Mouse (Mus musculus) midbrain, embryonic 10.5 days (tissue): Measurements from ENCODE around the gene Ghdc. TPM values are rescaled to one million over a fixed set of nuclear protein-coding genes. Genes with fewer than 3 reads are reported as not detected.

Experiments
- DNase-seq: peaks from one replicate; pipeline ENCODE4 v3.0.0-alpha.2; 2017; ENCODE audit warnings: low spot score
- H3K27ac ChIP-seq: fragments of 300-500 bp; sonication (generic); replicated peaks from 2 replicates; pipeline ENCODE4 v1.5.1; 2016; ENCODE audit warnings: mild to moderate bottlenecking
- H3K27me3 ChIP-seq: fragments of 300-500 bp; sonication (generic); 2 replicates; pipeline ENCODE4 v1.6.1; 2016; ENCODE audit warnings: low read depth, mild to moderate bottlenecking; ENCODE audit not compliant: poor library complexity, severe bottlenecking
- H3K36me3 ChIP-seq: fragments of 300-500 bp; sonication (generic); 2 replicates; pipeline ENCODE4 v1.6.1; 2016; ENCODE audit warnings: mild to moderate bottlenecking, moderate library complexity
- H3K4me1 ChIP-seq: fragments of 300-500 bp; sonication (generic); 2 replicates; pipeline ENCODE4 v1.6.1; 2016
- H3K4me3 ChIP-seq: fragments of 300-500 bp; sonication (generic); 2 replicates; pipeline ENCODE4 v1.5.1; 2016; ENCODE audit warnings: mild to moderate bottlenecking, moderate library complexity
- H3K9me3 ChIP-seq: fragments of 300-500 bp; sonication (generic); replicated peaks from 2 replicates; pipeline ENCODE4 v1.6.1; 2016; ENCODE audit warnings: mild to moderate bottlenecking
- WGBS: fragments of 180-500 bp; shearing (Covaris S2); methylation state at CpG from one replicate; pipeline ENCODE4 v1.1.7; 2016; 5-methylcytosine and 5-hydroxymethylcytosine counted together
- polyA plus RNA-seq: library from polyadenylated mRNA; unstranded; fragments of >200 nt; fragmentation: Nextera tagmentation; extraction: Ambion mirVana; gene quantifications from 2 replicates; pipeline ENCODE4 v1.2.1, GENCODE M21; 2016

Gene Ghdc
- polyA plus RNA-seq, 1 experiment from 2014 or later: 3.9 TPM

- 92% methylated on average over 3 of the region's 3 CpGs for WGBS
- no peak for DNase-seq
Measured at GRCm38 (mm10) chr11:100754693-100755057, 16.1 kb downstream of the Ghdc start.

GRCm38 (mm10) chr11:100754021-100754692 is 16.6 kb downstream of the Ghdc start:
- H3K36me3 ChIP-seq: peaks cover 5% of the 10 kb centered on the region; the same call in 1 of the 2 replicates
- DNase-seq: no peak
- WGBS: 88% methylated on average over 12 of the region's 12 CpGs
- peaks cover 49% of the 10 kb centered on the region for H3K27me3 ChIP-seq
- H3K9me3 ChIP-seq: no peaks in the 10 kb centered on the region
- no peak overlapping the region for H3K27ac ChIP-seq
- no peak overlapping the region for H3K4me3 ChIP-seq
- peaks cover 8% of the 10 kb centered on the region for H3K4me1 ChIP-seq

More at GRCm38 (mm10) chr11:100754693-100755057, 16.1 kb downstream of the Ghdc start:
- peaks cover 49% of the 10 kb centered on the region for H3K27me3 ChIP-seq
- H3K4me1 ChIP-seq: peaks cover 13% of the 10 kb centered on the region
- H3K27ac ChIP-seq: no peak overlapping the region
- no peak overlapping the region for H3K4me3 ChIP-seq
- H3K36me3 ChIP-seq: peaks cover 5% of the 10 kb centered on the region; the same call in 1 of the 2 replicates
- H3K9me3 ChIP-seq: no peaks in the 10 kb centered on the region

GRCm38 (mm10) chr11:100752294-100752693 is 18.5 kb downstream of the Ghdc start:
- no peak for DNase-seq
- Histone ChIP-seq H3K27me3 (peaks cover 44% of the 10 kb centered on the region), H3K4me3 (no peak overlapping the region), H3K36me3 (peaks cover 5% of the 10 kb centered on the region; the same call in 1 of the 2 replicates), H3K9me3 (no peaks in the 10 kb centered on the region), H3K4me1 (no peaks in the 10 kb centered on the region; the same call in 1 of the 2 replicates), H3K27ac (no peak overlapping the region)
- 57% methylated on average over 10 of the region's 10 CpGs for WGBS

- Histone ChIP-seq H3K27me3 (peaks cover 39% of the 10 kb centered on the region), H3K4me1 (no peaks in the 10 kb centered on the region; the same call in 1 of the 2 replicates), H3K36me3 (peaks cover 5% of the 10 kb centered on the region; the same call in 1 of the 2 replicates), H3K4me3 (no peak overlapping the region), H3K27ac (no peak overlapping the region), H3K9me3 (no peaks in the 10 kb centered on the region)
- 89% methylated on average over 16 of the region's 16 CpGs for WGBS
- no peak for DNase-seq
Measured at GRCm38 (mm10) chr11:100750127-100750526, 20.6 kb downstream of the Ghdc start.

GRCm38 (mm10) chr11:100749469-100749868 is 21.3 kb downstream of the Ghdc start:
- 48% methylated on average over 25 of the region's 25 CpGs for WGBS
- H3K9me3 ChIP-seq: no peaks in the 10 kb centered on the region
- H3K4me3 ChIP-seq: no peak overlapping the region
- H3K27me3 ChIP-seq: peaks cover 39% of the 10 kb centered on the region
- no peak for DNase-seq
- no peak overlapping the region for H3K27ac ChIP-seq
- no peaks in the 10 kb centered on the region; the same call in 1 of the 2 replicates for H3K4me1 ChIP-seq
- peaks cover 5% of the 10 kb centered on the region; the same call in 1 of the 2 replicates for H3K36me3 ChIP-seq

GRCm38 (mm10) chr11:100748620-100749019 is 22.1 kb downstream of the Ghdc start:
- DNase-seq: no peak

GRCm38 (mm10) chr11:100747114-100747513 is 23.6 kb downstream of the Ghdc start:
- H3K4me3 ChIP-seq: no peak overlapping the region
- H3K36me3 ChIP-seq: peaks cover 5% of the 10 kb centered on the region; the same call in 1 of the 2 replicates
- 84% methylated on average over 5 of the region's 5 CpGs for WGBS
- peaks cover 38% of the 10 kb centered on the region for H3K27me3 ChIP-seq
- no peak for DNase-seq
- no peaks in the 10 kb centered on the region; the same call in 1 of the 2 replicates for H3K4me1 ChIP-seq
- H3K9me3 ChIP-seq: no peaks in the 10 kb centered on the region
- H3K27ac ChIP-seq: no peak overlapping the region

More at GRCm38 (mm10) chr11:100748620-100749019, 22.1 kb downstream of the Ghdc start:
- H3K4me3 ChIP-seq: no peak overlapping the region
- WGBS: 86% methylated on average over 4 of the region's 4 CpGs
- H3K27me3 ChIP-seq: peaks cover 39% of the 10 kb centered on the region
- no peaks in the 10 kb centered on the region for H3K9me3 ChIP-seq
- H3K36me3 ChIP-seq: peaks cover 5% of the 10 kb centered on the region; the same call in 1 of the 2 replicates
- no peak overlapping the region for H3K27ac ChIP-seq
- no peaks in the 10 kb centered on the region; the same call in 1 of the 2 replicates for H3K4me1 ChIP-seq

GRCm38 (mm10) chr11:100746546-100746945 is 24.2 kb downstream of the Ghdc start:
- H3K27me3 ChIP-seq: peaks cover 32% of the 10 kb centered on the region
- no peak for DNase-seq
- WGBS: 84% methylated on average over 10 of the region's 10 CpGs
- no peaks in the 10 kb centered on the region for H3K4me1 ChIP-seq
- H3K27ac ChIP-seq: no peak overlapping the region
- H3K36me3 ChIP-seq: peaks cover 2% of the 10 kb centered on the region; the same call in 1 of the 2 replicates
- no peaks in the 10 kb centered on the region for H3K9me3 ChIP-seq
- no peak overlapping the region for H3K4me3 ChIP-seq

GRCm38 (mm10) chr11:100745085-100745484 is 25.7 kb downstream of the Ghdc start:
- Histone ChIP-seq H3K27ac (no peak overlapping the region), H3K36me3 (no peaks in the 10 kb centered on the region; the same call in 1 of the 2 replicates), H3K9me3 (no peaks in the 10 kb centered on the region), H3K27me3 (peaks cover 21% of the 10 kb centered on the region), H3K4me1 (no peaks in the 10 kb centered on the region), H3K4me3 (no peak overlapping the region)
- peak; percentile 45 for DNase-seq
- WGBS: 16% methylated on average over 6 of the region's 6 CpGs

GRCm38 (mm10) chr11:100741348-100741747 is 29.4 kb downstream of the Ghdc start:
- 78% methylated on average over 6 of the region's 6 CpGs for WGBS

GRCm38 (mm10) chr11:100738749-100739148 is 32.0 kb downstream of the Ghdc start:
- Histone ChIP-seq H3K4me3 (peak overlapping the region; percentile 98), H3K9me3 (no peaks in the 10 kb centered on the region), H3K36me3 (peaks cover 14% of the 10 kb centered on the region), H3K27me3 (no peaks in the 10 kb centered on the region), H3K27ac (peak overlapping the region; percentile 90), H3K4me1 (peaks cover 29% of the 10 kb centered on the region)
- no peak for DNase-seq
- 24% methylated on average over 5 of the region's 5 CpGs for WGBS

More at GRCm38 (mm10) chr11:100741348-100741747, 29.4 kb downstream of the Ghdc start:
- no peak for DNase-seq
- peaks cover 20% of the 10 kb centered on the region for H3K4me1 ChIP-seq
- H3K9me3 ChIP-seq: no peaks in the 10 kb centered on the region
- no peak overlapping the region for H3K4me3 ChIP-seq
- no peak overlapping the region for H3K27ac ChIP-seq
- H3K36me3 ChIP-seq: no peaks in the 10 kb centered on the region
- H3K27me3 ChIP-seq: no peaks in the 10 kb centered on the region

- WGBS: under 1% methylated on average over 39 of the region's 39 CpGs
- peak; percentile 99 for DNase-seq
- H3K27ac ChIP-seq: peak within 1 kb of the TSS; percentile 90
Measured at GRCm38 (mm10) chr11:100738066-100738604, 32.6 kb downstream of the Ghdc start, which contains the start of gene Rab5c. Rab5c (minus strand) TSS chr11:100738215.

More at GRCm38 (mm10) chr11:100738066-100738604, 32.6 kb downstream of the Ghdc start, which contains the start of gene Rab5c:
- Histone ChIP-seq H3K9me3 (no peaks in the 10 kb centered on the region), H3K4me1 (peaks cover 29% of the 10 kb centered on the region), H3K27me3 (no peaks in the 10 kb centered on the region), H3K4me3 (peak within 1 kb of the TSS; percentile 98), H3K36me3 (peaks cover 20% of the 10 kb centered on the region)
